Mouse (Mus musculus) retina, postnatal 1 day (tissue): ENCODE measurements around the gene Myh10.
"Not testable (repeated sequence)": the region's sequence is repeated elsewhere in the genome, so short reads cannot be mapped to it uniquely, and the experiment has no call there.

ENCODE experiments used
- DNase-seq: peaks from one replicate; pipeline ENCODE4 v3.0.0-alpha.2; 2012

Gene Myh10

DNA sequence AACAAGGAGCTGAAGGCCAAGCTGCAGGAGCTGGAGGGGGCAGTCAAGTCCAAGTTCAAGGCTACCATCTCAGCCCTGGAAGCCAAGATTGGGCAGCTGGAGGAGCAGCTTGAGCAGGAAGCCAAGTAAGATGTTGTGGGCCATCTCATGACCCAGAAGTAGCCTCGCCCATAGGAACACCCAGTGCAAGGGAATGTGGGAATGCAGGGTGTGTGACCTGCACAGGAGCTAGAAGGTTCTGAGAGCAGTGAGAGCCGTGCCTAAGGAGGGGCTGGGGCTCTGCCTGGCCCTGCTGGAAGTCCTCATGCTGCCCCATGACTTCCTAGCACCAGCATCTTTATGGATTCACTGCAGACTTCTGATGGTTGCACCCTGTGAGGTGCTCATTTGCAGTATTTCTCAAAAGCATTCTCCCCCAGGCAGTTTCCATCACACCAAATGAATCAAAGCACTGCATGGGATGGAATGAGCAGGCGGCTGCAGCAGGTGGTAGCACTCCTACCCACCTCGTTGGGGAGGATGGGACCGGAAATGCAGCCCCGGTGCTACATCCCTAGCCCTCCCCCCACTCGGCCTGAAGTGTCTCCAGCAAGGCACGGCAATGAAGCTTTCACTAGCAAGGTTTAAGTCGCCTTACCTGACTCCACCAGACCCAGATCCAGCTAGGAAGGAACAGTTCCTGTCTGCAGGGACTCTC, 120.7 kb downstream of the Myh10 start:
- no peak for DNase-seq

DNA sequence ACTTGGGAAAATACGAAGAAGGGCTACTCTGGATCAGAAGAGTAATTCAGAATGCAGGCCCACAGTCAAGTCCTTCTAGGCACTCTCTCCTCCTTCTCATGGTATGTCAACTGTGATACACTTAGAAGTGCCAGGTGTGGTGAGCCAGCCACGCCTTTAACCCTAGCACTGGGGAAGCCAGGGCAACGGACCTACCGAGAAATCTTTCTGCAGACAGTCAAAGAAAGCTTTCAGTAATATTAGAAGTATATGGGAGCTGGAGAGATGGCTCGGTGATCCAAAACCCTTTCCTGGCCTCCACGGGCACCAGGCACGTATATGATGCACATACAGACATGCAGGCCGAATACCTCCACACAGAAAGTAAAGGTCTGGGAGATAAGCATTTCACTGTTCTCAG, 127.1 kb downstream of the Myh10 start:
- DNase-seq: no peak

DNA sequence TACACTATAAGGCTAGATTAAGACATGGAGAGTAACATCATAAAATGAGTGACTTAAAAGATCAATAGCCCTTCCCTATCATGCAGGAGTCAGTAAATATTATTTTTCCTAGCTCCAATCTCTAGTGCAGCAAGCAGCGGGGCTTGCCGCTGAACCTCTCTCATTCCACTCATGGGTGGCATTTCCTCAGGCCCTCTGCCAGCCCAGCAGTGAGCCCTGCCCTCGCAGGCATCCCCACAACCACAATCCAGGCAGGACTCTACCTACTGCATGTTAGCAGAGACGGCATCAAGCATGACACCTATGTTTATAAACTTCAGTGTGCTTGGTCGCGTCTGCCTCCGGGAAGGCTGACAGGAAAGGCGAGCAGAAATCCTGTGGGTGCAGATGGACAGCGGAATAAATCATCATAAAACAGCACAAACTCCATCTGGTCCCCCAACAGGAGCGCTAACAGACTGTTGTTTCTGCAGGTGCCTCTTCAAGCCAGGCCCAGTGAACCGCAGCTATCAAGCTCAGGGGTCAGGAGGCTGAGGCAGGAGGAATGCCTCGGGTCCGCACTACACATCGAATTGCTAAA, 128.0 kb downstream of the Myh10 start:
- no peak for DNase-seq

DNA sequence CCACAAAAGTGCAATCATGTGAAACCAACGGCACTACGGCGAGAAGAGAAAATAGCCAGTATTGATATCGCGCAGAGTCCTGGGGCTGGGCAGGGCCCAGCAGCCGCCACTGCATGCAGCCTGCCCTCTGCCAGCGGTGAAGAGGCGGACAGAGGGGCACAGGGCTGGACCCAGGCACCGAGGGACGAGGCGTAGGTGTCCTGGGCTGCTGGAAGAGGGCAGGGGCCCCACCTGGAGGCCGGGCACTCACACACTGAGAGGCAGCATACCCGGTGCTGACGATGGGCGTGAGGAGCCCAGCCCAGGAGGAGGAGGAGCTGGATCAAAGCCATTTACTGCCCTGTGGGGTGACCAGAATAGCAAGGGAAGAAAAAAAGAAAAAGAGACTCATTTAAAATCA, 131.0 kb downstream of the Myh10 start:
- no peak for DNase-seq

DNA sequence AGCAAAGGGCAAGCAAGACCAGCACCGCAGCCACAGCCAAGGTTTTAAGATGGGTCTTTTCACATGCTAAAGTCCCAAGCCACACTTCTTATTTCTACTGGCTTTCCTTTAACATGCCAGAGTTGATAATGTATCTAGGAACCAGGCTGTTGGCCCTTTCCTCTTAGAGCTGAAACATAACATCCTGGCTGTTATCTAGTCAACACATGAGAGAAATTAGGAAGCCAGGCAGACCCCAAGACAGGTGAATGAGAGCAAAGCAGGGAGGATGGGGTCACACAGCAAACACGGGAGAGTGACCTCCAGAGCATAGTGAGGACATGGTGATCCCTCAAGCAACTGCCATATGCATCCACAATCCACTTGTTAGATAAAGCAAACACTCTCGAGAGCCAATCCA, 135.4 kb downstream of the Myh10 start:
- no peak for DNase-seq

DNA sequence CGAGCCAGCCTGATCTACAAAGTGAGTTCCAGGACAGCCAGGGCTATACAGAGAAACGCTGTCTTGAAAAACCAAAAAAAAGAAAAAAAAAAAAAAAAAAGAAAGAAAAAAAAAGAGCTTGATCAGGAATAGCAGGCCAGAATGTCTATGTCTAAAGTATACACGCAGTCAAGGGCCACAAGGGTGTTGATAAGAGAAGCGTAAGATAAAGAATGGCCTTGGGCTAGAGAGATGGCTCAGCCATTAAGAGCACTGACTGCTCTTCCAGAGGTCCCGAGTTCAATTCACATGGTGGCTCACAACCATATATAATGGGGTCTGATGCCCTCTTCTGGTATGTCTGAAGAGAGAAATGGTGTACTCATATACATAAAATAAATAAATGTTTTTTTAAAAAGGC, 140.2 kb downstream of the Myh10 start:
- not testable (repeated sequence) for DNase-seq

DNA sequence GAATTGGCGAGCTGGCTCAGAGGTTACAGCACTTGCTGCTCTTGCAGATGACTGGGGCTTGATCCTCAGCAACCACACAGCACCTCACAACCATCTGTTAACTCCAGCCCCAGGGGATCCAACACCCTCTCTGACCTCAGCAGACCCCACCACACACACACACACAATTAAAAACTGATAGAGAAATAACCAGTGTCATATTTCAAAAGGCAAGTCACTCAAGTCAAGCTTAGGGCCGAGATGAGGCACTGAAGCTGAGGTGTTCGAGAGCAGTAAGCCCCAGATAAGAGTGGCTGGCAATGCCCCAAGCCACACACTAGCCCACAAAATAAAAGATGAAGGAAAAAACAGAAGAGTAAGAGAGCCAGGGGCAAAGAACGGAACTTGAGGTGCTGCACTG, 141.4 kb downstream of the Myh10 start:
- no peak for DNase-seq

DNA sequence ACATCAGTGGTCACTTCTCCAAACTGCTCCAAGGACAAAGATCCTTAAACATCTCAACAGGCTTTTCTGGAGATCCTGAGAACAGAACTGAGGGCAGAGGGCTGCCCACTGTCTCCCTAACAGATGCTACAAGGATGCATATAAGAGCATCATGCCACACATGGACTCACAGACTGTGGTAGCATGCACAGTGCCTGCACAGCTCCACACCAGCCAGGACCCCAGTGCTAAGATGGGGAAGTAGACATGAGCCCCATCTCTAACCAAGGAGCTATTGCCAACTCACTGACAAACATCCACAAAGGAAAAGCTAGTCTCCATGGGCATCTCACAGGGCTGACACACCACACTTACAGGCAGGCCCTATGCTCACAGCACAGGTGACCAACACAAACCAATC, 142.2 kb downstream of the Myh10 start:
- no peak for DNase-seq

DNA sequence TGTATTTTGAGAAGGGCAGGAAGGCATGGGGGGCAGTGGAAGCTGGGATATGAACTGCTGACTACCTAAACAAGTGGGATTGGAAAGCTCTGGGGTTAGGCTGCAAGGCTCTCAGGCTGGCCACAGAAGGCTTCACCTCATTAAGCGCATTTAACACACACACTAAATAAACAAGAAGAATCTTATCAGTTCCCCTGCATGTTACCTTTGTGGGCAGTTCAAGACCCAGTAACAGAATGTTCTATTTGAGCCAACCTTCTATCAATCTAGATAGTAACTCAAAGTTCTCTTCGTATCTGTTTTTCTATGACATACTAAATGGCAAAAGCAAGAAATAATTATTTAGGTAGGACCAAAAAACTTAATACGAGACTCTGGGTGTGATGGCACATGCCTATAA, 143.7 kb downstream of the Myh10 start:
- DNase-seq: no peak

DNA sequence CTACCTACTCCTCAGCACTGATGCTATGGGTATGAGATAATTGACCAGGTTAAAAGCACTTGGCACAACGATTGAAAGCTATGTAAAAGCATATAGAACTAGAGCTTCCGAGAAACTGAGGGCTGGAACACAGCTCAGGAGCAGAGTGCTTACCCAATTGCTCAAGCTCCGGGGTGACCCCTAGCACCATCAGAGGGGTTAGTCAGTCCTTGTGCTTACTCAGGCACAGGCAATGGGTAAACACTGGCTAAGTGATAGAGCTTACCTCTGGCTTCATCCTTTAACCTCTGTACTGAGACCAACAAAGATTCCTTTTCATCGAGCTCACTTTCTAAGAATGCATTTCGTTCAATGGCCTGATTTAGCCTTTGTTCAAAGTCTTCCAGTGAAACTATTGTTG, 148.2 kb downstream of the Myh10 start:
- DNase-seq: no peak

DNA sequence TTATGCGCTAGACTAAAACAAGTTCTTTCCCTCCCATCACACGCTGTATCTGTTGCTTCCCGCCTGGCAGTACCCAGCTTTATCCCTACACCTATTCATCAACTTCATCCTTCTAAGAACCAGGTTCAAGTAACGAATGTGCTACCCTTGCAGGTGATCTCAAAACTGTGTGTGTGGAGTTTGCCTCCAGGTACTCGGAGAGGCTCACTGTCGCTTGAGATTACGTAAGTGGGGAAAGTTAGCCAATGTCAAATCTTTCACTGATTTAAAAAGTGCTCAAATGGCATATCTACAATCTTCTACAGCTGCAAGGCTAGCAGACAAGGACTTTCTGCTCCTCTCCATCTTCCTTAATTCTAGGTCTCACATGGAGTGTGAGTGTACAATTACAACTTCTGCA, 159.5 kb downstream of the Myh10 start:
- no peak for DNase-seq

DNA sequence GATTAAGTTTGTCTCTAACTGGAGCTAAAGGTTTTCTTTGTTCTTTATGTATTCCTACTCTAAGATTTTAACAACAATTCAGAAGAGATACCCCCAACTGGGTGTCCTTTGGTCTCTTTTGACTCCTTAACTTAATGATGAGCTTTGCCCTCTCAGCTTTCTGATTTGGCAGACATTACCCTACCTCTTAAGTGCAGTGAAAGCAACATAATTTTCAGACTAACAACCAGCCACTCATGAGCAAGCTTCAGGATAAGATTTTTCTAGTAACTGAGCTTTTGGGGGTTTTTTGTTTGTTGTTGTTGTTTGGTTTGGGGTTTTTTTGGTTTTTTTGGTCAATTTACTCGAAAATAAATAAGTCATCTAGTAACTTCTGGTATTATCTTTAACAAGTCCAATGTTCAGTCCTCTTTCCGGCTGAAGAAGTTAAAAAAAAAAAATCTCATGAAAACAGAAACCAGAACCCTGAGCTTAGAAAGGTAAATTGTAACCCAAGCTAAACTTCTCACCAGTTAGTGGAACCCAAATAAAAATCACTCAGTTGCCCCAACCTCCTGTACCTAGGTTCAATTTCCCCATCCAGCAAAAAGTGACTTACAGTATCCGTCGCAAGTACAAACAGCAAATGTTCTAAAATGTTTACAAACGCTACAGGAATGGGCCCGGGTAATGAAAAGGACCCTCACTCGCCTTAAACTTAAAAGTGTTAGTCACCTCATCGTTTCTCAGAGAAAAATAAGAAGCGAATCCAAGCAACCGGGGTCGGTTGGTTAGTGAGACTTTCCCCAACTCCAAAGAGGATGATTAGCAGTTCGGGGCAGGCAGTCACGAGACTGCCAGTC, 160.5 kb downstream of the Myh10 start:
- no peak for DNase-seq

DNA sequence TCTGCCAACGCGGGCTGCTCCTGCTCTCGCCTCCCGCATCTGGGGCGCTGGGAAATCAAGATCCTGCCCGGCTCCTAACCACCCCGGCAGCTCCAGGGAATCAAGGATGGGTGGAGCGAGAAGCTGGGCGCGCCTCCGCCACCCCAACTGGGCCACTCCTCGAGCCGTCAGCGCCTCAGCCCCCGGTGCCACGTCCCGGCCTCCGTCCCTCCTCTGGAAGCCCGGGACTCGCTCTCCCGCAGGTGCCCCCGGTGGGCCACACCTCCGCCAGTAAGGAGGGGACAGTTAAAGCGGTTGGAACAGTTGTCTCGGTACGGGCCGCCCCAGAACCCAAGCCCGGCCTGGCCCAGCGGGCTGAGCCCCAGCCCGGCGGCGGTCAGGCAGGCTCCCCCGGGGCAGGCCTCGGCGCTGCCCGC, 161.1 kb downstream of the Myh10 start:
- DNase-seq: no peak

DNA sequence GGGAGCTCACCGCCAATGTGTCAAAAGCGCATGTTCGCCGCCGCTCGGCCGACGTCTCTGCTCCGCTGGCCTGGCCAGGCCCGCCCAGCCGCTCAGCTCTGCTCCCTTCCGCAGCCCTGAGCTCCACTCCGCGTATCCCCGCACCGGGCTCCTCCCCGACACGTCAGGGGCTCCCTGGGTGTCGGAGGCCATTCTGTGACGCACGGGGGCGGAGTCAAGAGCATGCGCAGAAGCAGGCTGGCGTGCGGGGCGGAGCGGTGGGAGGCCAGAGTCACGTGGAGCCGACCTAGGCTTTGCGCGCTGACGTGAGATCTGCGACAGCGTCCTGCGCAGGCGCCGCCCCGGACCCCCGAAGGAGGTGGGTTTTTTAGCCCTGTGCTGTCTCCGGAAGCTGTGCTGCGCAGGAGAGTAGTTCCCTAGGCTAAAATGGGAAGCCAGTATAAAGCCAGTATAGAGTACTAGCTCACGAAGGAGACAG, 161.6 kb downstream of the Myh10 start:
- peak; percentile 100 for DNase-seq

DNA sequence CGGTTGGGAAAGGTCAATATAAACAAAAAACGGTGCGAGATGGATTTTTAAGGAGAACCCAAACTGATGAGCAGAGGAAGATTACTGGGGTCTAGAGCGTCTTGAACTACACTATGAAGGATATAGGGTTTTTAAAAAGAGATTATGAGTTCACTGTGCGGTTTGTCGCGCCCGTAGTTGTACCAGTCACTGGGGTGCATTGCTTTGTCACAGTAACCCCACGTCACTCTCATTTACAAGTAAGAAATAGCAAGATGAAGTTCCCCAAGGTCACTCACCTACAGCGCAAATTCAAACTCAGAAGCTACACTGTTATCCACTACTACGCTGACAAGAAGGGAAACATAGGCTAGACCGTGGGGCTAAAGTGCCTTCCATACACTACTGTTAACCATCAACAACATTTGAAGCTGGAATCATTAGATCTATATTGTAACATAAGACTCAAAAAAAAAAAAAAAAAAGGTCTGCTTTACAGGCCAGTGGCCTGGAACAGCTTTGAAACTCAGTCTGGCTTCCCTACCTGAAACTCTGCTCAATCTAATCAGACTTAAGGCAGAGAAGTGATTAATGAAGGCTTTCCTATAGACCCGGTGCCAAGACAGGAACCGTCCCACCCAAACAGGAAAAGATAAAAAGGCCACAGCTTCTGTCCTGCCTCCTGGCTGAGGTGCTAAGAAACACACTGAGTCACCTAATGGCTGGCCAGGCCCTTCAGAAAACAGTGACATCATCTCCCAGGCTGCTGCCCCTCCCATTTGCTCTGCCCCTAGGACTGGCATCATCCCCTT, 162.4 kb downstream of the Myh10 start:
- DNase-seq: peak; percentile 22

DNA sequence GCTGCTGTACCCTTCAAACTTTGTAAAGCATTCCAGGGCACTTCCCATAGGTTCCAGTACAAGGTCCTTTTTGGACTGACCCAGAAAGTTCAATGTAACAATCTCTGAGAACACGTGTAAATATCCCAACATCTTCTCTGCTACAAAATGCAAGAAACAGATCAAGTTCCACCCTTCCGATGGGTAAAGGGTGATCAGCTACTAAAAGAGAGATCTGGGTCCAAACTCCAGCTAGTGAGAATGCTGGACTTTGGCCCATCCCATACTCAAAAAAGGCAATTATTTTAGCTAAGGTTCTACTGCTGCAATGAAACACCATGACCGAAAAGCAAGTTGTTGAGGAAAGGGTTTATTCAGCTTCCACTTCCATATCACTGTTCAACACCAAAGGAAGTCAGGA, 163.3 kb downstream of the Myh10 start:
- no peak for DNase-seq

DNA sequence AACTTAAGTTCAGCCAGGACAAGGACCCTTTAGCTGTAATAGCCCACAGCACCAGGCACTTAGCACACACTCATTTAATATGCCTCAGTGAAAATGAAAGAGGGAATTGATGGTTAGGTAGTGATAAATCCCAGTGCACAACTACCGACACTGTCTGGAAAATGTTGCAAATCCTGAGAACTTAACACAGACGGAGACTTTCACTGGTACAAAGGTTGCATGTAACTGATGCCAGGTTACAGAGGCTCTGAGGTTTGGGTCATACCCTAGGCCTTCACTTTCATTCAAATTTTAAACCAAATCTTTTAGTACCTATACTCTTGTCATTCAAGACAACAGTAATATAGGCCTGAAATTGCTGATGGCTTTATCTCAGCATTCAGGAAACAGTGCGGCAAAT, 166.0 kb downstream of the Myh10 start:
- no peak for DNase-seq

DNA sequence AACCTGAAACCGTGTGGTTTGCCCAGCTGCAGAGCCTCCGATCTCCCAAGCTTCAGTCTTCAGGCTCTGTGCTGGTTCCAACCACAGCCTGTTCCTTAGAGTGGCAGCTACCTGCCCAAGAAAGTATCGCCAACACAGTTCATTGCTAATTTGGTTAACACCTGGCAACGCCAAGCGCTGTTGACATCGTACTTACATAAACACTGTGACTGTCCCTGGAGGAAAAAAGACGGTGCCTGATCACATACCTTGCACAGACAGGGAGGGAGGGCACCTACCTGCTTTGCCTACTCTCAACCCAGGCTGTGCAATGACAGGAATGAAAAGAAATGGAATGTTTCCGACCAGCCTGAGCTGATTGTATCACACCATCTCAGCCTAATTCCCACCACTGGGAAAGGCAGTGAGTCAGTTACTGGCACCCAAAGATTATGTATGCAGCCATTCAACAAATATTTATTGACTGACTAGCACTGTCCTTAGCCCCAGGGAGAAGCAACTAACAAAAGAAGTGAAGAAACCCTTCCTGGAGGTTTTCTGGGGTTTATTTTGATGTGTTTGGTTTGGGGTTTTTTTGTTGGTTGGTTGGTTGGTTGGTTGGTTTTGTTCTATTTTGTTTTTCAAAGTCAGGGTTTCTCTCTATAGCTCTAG, 168.7 kb downstream of the Myh10 start:
- no peak for DNase-seq

DNA sequence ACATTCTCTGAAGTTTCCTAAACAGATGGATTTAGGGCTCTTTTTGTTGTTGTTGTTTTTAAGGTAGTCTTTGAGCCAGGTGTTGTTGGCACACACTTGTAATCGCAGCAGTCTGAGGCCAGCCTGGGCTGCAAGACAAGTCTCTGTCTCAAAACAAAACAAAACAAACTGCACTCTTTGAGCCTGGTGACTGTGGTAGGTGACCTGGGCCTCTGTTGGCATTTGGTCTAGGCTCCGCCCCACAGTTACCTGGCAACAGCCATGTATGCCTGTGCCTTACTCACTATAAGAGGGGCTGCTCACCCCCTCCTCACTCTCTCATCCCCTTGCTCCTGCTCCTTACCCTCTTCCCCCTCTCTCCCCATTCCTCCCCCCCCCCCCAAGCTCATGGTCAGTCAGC, 170.9 kb downstream of the Myh10 start:
- DNase-seq: no peak

DNA sequence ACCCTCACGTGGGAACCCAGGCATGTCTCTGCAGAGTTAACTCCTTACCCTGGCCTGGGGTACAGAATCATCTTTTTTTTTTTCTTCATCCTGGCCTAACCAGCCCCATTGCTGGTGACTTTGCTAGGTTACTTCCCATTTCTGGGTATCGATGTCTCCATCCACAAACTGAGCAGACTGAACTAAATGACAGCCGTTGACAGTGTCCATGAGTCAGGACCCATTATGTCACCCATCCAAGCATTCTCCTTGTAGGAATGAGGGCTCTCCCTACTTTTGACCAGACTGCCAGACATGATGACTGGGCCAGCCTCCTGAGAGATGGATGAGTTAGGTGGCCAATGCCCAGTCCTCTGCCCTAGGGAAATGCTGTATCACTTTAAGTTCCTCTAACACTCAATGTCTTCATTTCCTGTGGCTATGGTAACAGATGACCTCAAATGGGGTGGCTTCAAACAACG, 172.3 kb downstream of the Myh10 start:
- DNase-seq: no peak

DNA sequence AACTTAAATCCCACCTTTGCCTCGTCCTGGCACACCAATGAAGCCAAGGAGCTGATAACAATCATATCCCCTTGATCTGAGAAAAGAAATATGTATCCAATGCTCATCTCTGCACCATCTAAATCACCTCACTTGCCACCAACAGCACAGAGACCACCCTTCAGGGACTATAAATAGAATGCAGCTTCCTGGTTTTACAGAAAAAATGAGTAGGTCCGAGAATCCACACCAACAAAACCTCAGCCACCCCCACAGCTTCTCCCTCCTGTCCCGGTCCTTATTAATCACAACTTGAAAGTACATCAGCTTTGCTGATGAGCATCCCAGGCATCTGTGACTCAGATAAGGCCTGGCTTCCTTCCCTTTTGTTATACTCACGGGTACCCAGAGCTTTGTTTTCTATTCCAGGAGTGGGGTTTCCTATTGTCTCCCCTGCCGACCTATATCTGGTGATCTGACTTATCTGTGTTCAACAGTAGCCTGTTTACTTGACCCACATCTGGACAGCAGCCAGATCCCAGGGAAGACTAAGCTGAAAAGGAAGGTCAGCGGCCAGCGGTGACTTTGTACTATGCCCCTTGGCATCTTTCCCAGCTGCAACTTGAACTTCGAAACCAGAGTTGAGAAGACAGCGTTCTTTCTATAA, 173.3 kb downstream of the Myh10 start:
- DNase-seq: peak; percentile 34
